In genomic region chr10:77150016-77150415, GRCm38 (mm10) we compare ENCODE assay signal across 14 mouse cellular contexts. TPM values are rescaled to one million over a fixed set of nuclear protein-coding genes. Genes with fewer than 3 reads are reported as not detected.
A peak's percentile ranks its signal among the peaks of the same experiment; 100 is the strongest.
DNase-seq lines count a peak whose midpoint lies in the region; ATAC-seq and TF ChIP-seq lines count a peak whose summit lies in the region.
"Had no signal": no experiment of that assay in that cellular context is flagged by ENCODE, and none has a peak within 500 bp of the region (broad histone marks: within the 10 kb centered on the region; RNA-seq: fewer than 3 reads in every experiment).

No protein-coding gene starts in this region.

- peak overlapping the region; percentile 46; the same call in 1 of the 2 replicates for H3K4me2 ChIP-seq in heart, embryonic 14.5 days (ENCODE audit: low read length)
- no peak overlapping the region for H3K4me2 ChIP-seq in midbrain, embryonic 11.5 days
- no peak overlapping the region for H3K4me2 ChIP-seq in midbrain, embryonic 15.5 days
- H3K4me2 ChIP-seq in hindbrain, embryonic 14.5 days (replicated peaks): 0 out of 2 replicates have a peak overlapping the region, but pooled peaks have one; percentile 35

- no peaks in the 10 kb centered on the region for H3K9me3 ChIP-seq in heart, embryonic 14.5 days (ENCODE audit: control insufficient read depth, low read length)
- H3K9me3 ChIP-seq in midbrain, embryonic 11.5 days (ENCODE audit: control insufficient read depth, low read length): no peaks in the 10 kb centered on the region
- H3K9me3 ChIP-seq in midbrain, embryonic 15.5 days: no peaks in the 10 kb centered on the region
- H3K9me3 ChIP-seq in hindbrain, embryonic 14.5 days (ENCODE audit: control insufficient read depth, low read length): no peaks in the 10 kb centered on the region
- H3K9me3 ChIP-seq: hindbrain, embryonic 15.5 days; neural tube, embryonic 13.5 days had no signal

- no peak for ATAC-seq in heart, embryonic 14.5 days (ENCODE audit: insufficient number of reproducible peaks, insufficient read depth, low FRiP score, low read depth)
- no peak for ATAC-seq in midbrain, embryonic 11.5 days (ENCODE audit: low FRiP score)
- ATAC-seq in midbrain, embryonic 15.5 days (replicated peaks): no peak
- ATAC-seq in hindbrain, embryonic 14.5 days (ENCODE audit: low FRiP score): no peak
- ATAC-seq: CD4-positive, CD25-positive, alpha-beta regulatory T cell, adult 4 months had no signal

- no peaks in the 10 kb centered on the region for H3K36me3 ChIP-seq in heart, embryonic 14.5 days (ENCODE audit: control insufficient read depth, insufficient read depth, low read length)
- H3K36me3 ChIP-seq in midbrain, embryonic 11.5 days (ENCODE audit: control insufficient read depth, insufficient read depth, low read length): no peaks in the 10 kb centered on the region
- H3K36me3 ChIP-seq in midbrain, embryonic 15.5 days (replicated peaks): no peaks in the 10 kb centered on the region
- H3K36me3 ChIP-seq in hindbrain, embryonic 14.5 days (replicated peaks; ENCODE audit: control insufficient read depth, insufficient read depth): no peaks in the 10 kb centered on the region
- H3K36me3 ChIP-seq: hindbrain, embryonic 15.5 days; neural tube, embryonic 13.5 days had no signal

- intact Hi-C loops in left cerebral cortex, adult 2 months (cut with DNase I): no loop called here

- H3K4me3 ChIP-seq in heart, embryonic 14.5 days (ENCODE audit: control insufficient read depth in 1 of 2, insufficient read depth in 1 of 2, low read depth in 1 of 2, low read length in 2 of 2): no peak overlapping the region
- no peak overlapping the region for H3K4me3 ChIP-seq in midbrain, embryonic 11.5 days (ENCODE audit: low read depth, low read length)
- H3K4me3 ChIP-seq in midbrain, embryonic 15.5 days: no peak overlapping the region
- H3K4me3 ChIP-seq in hindbrain, embryonic 14.5 days (replicated peaks; ENCODE audit: low read length): no peak overlapping the region
- H3K4me3 ChIP-seq in left cerebral cortex, adult 2 months: no peak overlapping the region
- H3K4me3 ChIP-seq: hindbrain, embryonic 15.5 days had no signal

- no peak for TF ChIP-seq CTCF in left cerebral cortex, adult 2 months (IDR thresholded peaks at IDR 0.05)

- H3K4me1 ChIP-seq in heart, embryonic 14.5 days (ENCODE audit: control insufficient read depth in 2 of 2, insufficient read depth in 2 of 2, low read length in 2 of 2): peaks cover 41 to 54% of the 10 kb centered on the region in 2 experiments
- peaks cover 33% of the 10 kb centered on the region for H3K4me1 ChIP-seq in midbrain, embryonic 11.5 days (ENCODE audit: control insufficient read depth, insufficient read depth, low read length)
- peaks cover 27% of the 10 kb centered on the region for H3K4me1 ChIP-seq in midbrain, embryonic 15.5 days
- H3K4me1 ChIP-seq in hindbrain, embryonic 14.5 days (replicated peaks; ENCODE audit: control insufficient read depth, insufficient read depth, low read length): peaks cover 27% of the 10 kb centered on the region

- peak overlapping the region in 1 of 2 experiments; percentile 55; a peak in 2 of 4 replicates for H3K27ac ChIP-seq in heart, embryonic 14.5 days (replicated peaks in 1 of 2; ENCODE audit: control insufficient read depth in 1 of 2, insufficient read depth in 1 of 2, low read depth in 2 of 2, low read length in 2 of 2)
- H3K27ac ChIP-seq in midbrain, embryonic 11.5 days (ENCODE audit: low read depth, low read length): peak overlapping the region; percentile 58; the same call in 1 of the 2 replicates
- H3K27ac ChIP-seq in midbrain, embryonic 15.5 days: no peak overlapping the region
- 0 out of 2 replicates have a peak overlapping the region, but pooled peaks have one; percentile 5 for H3K27ac ChIP-seq in hindbrain, embryonic 14.5 days
- no peak overlapping the region for H3K27ac ChIP-seq in left cerebral cortex, adult 2 months

- H3K9ac ChIP-seq in heart, embryonic 14.5 days (ENCODE audit: low read length): peak overlapping the region; percentile 12; the same call in 1 of the 2 replicates
- no peak overlapping the region for H3K9ac ChIP-seq in midbrain, embryonic 11.5 days (ENCODE audit: low read length)
- H3K9ac ChIP-seq in midbrain, embryonic 15.5 days: no peak overlapping the region
- no peak overlapping the region for H3K9ac ChIP-seq in hindbrain, embryonic 14.5 days
- H3K9ac ChIP-seq: hindbrain, embryonic 15.5 days had no signal

- WGBS in heart, embryonic 14.5 days: 24% methylated on average over 8 of the region's 8 CpGs
- 44% methylated on average over 8 of the region's 8 CpGs for WGBS in midbrain, embryonic 11.5 days
- WGBS in midbrain, embryonic 15.5 days: 47% methylated on average over 8 of the region's 8 CpGs
- 50% methylated on average over 8 of the region's 8 CpGs for WGBS in hindbrain, embryonic 14.5 days

- H3K27me3 ChIP-seq in heart, embryonic 14.5 days (ENCODE audit: control insufficient read depth, insufficient read depth, low read length): no peaks in the 10 kb centered on the region
- no peaks in the 10 kb centered on the region for H3K27me3 ChIP-seq in midbrain, embryonic 11.5 days (ENCODE audit: control insufficient read depth, insufficient read depth, low read length)
- H3K27me3 ChIP-seq in midbrain, embryonic 15.5 days (replicated peaks): no peaks in the 10 kb centered on the region
- no peaks in the 10 kb centered on the region for H3K27me3 ChIP-seq in hindbrain, embryonic 14.5 days (ENCODE audit: control insufficient read depth, insufficient read depth, low read length)
- H3K27me3 ChIP-seq: hindbrain, embryonic 15.5 days; neural tube, embryonic 13.5 days had no signal

- no peak for DNase-seq in heart, adult 18-20 months
- no peak for DNase-seq in midbrain, embryonic 11.5 days (ENCODE audit: low spot score, missing footprints)
- no peak for DNase-seq in hindbrain, embryonic 14.5 days (ENCODE audit: low spot score)
- peak; percentile 70 for DNase-seq in yolk sac, embryonic 10.5 days (ENCODE audit: low spot score)
- no peak for DNase-seq in natural killer cell, adult 2 months (ENCODE audit: low spot score in 2 of 2)
- no peak for DNase-seq in left cerebral cortex, adult 2 months (ENCODE audit: extremely low spot score in 1 of 2, low spot score in 2 of 2)
- DNase-seq: adrenal gland, postnatal 10 days; cerebellum, postnatal 36 days; left cerebral cortex, postnatal 4 days had no signal

RNA-seq across cellular contexts. Expression of gene Col18a1, which starts 16.3 kb away (rescaled TPM):
- polyA plus RNA-seq in heart, embryonic 14.5 days (2014; fragmentation: Nextera tagmentation; extraction: Ambion mirVana): 93.5 and 102 TPM in 2 replicates
- total RNA-seq in heart, adult 18-20 months (2021): 1 to 10 TPM; 7.9 to 8.5 TPM
- 46.8 and 52.2 TPM in 2 replicates for polyA plus RNA-seq in midbrain, embryonic 11.5 days (2014; fragmentation: Nextera tagmentation; extraction: Ambion mirVana)
- polyA plus RNA-seq in midbrain, embryonic 15.5 days (2015; fragmentation: Nextera tagmentation; extraction: Ambion mirVana): 33.6 and 35.8 TPM in 2 replicates
- 38.6 and 51.2 TPM in 2 replicates for polyA plus RNA-seq in hindbrain, embryonic 14.5 days (2014; fragmentation: Nextera tagmentation; extraction: Ambion mirVana)
- total RNA-seq in left cerebral cortex, adult 2 months (2021): 1 to 10 TPM; 3.6 to 3.8 TPM

Comparison
In these comparisons a context has a peak if more than half of its experiments do, and no peak if none do; other contexts are left out.
1. H3K27ac ChIP-seq: peak in midbrain, embryonic 11.5 days (single experiment) and hindbrain, embryonic 14.5 days (single experiment); none in midbrain, embryonic 15.5 days (single experiment) and left cerebral cortex, adult 2 months (single experiment).
2. H3K4me2 ChIP-seq: peak in heart, embryonic 14.5 days (single experiment) and hindbrain, embryonic 14.5 days (single experiment); none in midbrain, embryonic 11.5 days (single experiment) and midbrain, embryonic 15.5 days (single experiment).